Mouse (Mus musculus): Measurements from ENCODE around the gene Zfp366. TPM values are rescaled to one million over a fixed set of nuclear protein-coding genes. Genes with fewer than 3 reads are reported as not detected.

Zfp366 gene
- polyA plus RNA-seq, 1 experiment from 2014 or later, result 1.3 TPM

DNA sequence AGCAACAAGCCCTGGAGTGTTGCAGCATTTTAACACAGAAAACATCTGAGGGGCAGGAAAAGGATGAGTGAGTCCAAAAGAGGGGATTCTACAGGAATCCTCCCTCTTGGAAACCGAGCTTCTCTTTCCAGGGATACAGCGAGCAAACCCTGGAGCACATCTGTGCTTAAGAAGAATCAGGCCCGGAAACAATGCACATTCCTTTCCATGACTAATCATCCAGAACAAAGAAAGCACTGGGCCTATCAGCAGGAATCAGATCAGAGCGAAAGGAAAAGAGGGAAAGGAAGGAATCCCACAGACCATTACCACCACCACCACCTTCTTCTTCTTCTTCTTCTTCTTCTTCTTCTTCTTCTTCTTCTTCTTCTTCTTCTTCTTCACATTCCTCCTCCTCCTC is 33.4 kb downstream of the Zfp366 start:
- Histone ChIP-seq H3K9ac (no peak overlapping the region), H3K4me1 (ENCODE audit: insufficient read depth) (no peaks in the 10 kb centered on the region), H3K4me2 (no peak overlapping the region), H3K27me3 (ENCODE audit: insufficient read depth, low read length) (no peaks in the 10 kb centered on the region), H3K36me3 (ENCODE audit: insufficient read depth) (no peaks in the 10 kb centered on the region), H3K9me3 (ENCODE audit: low read depth, low read length) (no peaks in the 10 kb centered on the region), H3K27ac (ENCODE audit: low read depth) (no peak overlapping the region), H3K4me3 (ENCODE audit: low read depth, low read length) (no peak overlapping the region)
- ATAC-seq (ENCODE audit: insufficient read depth) (no peak), DNase-seq (peak; percentile 59)
- TF ChIP-seq CTCF (IDR thresholded peaks at IDR 0.05; ENCODE audit: low read depth), result no peak
- WGBS, result 27% methylated on average over 4 of the region's 4 CpGs

GRCm38 (mm10) chr13:99219586-99219985 is 35.0 kb downstream of the Zfp366 start:
- Histone ChIP-seq H3K9me3 (ENCODE audit: low read depth, low read length) (no peaks in the 10 kb centered on the region), H3K27me3 (ENCODE audit: insufficient read depth, low read length) (no peaks in the 10 kb centered on the region), H3K36me3 (ENCODE audit: insufficient read depth) (no peaks in the 10 kb centered on the region), H3K27ac (ENCODE audit: low read depth) (no peak overlapping the region), H3K4me3 (ENCODE audit: low read depth, low read length) (no peak overlapping the region), H3K4me2 (no peak overlapping the region), H3K4me1 (ENCODE audit: insufficient read depth) (no peaks in the 10 kb centered on the region), H3K9ac (no peak overlapping the region)
- no peak for DNase-seq
- TF ChIP-seq CTCF (IDR thresholded peaks at IDR 0.05; ENCODE audit: low read depth), result no peak
- 88% methylated on average over 4 of the region's 4 CpGs for WGBS
- no peak for ATAC-seq (ENCODE audit: insufficient read depth)

DNA sequence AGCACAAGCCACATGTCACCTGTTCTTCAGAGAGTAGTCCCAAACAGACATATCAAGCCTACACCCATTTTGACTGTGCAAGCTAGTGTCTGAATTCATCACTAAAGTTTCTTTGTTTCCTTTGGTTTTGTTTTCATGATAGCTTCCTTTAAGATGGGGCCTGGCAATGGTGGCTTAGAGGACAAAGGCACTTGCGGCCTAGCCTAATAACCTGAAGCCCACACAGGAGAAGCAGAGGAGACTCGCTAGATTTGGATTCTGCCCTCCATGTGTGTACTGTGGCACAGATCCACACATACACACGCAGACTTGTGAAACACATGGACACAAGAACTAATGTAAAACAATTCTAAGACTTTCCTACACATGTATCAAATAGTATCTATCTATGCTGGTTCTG is 37.4 kb downstream of the Zfp366 start:
- ATAC-seq (ENCODE audit: insufficient read depth) (no peak), DNase-seq (no peak)
- no peaks in the 10 kb centered on the region for H3K9me3 ChIP-seq (ENCODE audit: low read depth, low read length)
- H3K36me3 ChIP-seq (ENCODE audit: insufficient read depth), result no peaks in the 10 kb centered on the region
- H3K4me1 ChIP-seq (ENCODE audit: insufficient read depth), result no peaks in the 10 kb centered on the region
- no peaks in the 10 kb centered on the region for H3K27me3 ChIP-seq (ENCODE audit: insufficient read depth, low read length)
- no peak overlapping the region for H3K4me3 ChIP-seq (ENCODE audit: low read depth, low read length)
- no peak overlapping the region for H3K9ac ChIP-seq
- no peak for TF ChIP-seq CTCF (IDR thresholded peaks at IDR 0.05; ENCODE audit: low read depth)
- H3K4me2 ChIP-seq, result no peak overlapping the region
- WGBS, result 90% methylated on average over 3 of the region's 3 CpGs
- H3K27ac ChIP-seq (ENCODE audit: low read depth), result no peak overlapping the region

- H3K4me1 ChIP-seq (ENCODE audit: insufficient read depth), result no peaks in the 10 kb centered on the region
- TF ChIP-seq CTCF (IDR thresholded peaks at IDR 0.05; ENCODE audit: low read depth), result no peak
- ATAC-seq (ENCODE audit: insufficient read depth), result no peak
- 86% methylated on average over 5 of the region's 5 CpGs for WGBS
- no peak overlapping the region for H3K9ac ChIP-seq
- no peak overlapping the region for H3K4me2 ChIP-seq
- no peak overlapping the region for H3K27ac ChIP-seq (ENCODE audit: low read depth)
- H3K36me3 ChIP-seq (ENCODE audit: insufficient read depth), result no peaks in the 10 kb centered on the region
- no peaks in the 10 kb centered on the region for H3K9me3 ChIP-seq (ENCODE audit: low read depth, low read length)
- H3K4me3 ChIP-seq (ENCODE audit: low read depth, low read length), result no peak overlapping the region
- DNase-seq, result no peak
- no peaks in the 10 kb centered on the region for H3K27me3 ChIP-seq (ENCODE audit: insufficient read depth, low read length)
Measured at GRCm38 (mm10) chr13:99222476-99222875, 37.9 kb downstream of the Zfp366 start.

- Histone ChIP-seq H3K4me3 (ENCODE audit: low read depth, low read length) (no peak overlapping the region), H3K36me3 (ENCODE audit: insufficient read depth) (no peaks in the 10 kb centered on the region), H3K4me1 (ENCODE audit: insufficient read depth) (no peaks in the 10 kb centered on the region), H3K9me3 (ENCODE audit: low read depth, low read length) (no peaks in the 10 kb centered on the region), H3K4me2 (no peak overlapping the region), H3K27ac (ENCODE audit: low read depth) (no peak overlapping the region), H3K27me3 (ENCODE audit: insufficient read depth, low read length) (no peaks in the 10 kb centered on the region), H3K9ac (no peak overlapping the region)
- no peak for TF ChIP-seq CTCF (IDR thresholded peaks at IDR 0.05; ENCODE audit: low read depth)
- WGBS, result 80% methylated on average over 8 of the region's 8 CpGs
- DNase-seq, result no peak
- no peak for ATAC-seq (ENCODE audit: insufficient read depth)
Measured at GRCm38 (mm10) chr13:99223321-99223884, 38.8 kb downstream of the Zfp366 start.

DNA sequence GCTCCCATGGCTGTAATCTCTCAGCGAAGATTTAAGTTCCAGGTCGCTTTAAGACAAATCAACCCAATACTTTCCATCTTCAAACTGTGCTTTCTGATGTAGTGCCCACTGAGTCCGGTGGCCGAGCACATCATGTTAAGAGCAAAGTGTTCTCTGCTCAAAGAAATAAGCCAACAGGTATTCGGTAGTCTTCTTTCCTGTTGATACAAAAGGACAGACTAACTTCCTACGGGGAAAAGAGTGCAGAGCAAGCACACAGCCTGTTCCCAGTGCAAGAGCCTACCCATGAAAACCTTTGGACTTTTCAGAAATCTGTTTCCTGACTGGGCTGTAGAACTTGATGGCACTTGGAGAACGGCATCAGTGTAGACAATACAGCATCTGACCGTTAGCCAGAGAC is 39.3 kb downstream of the Zfp366 start:
- DNase-seq (no peak), ATAC-seq (ENCODE audit: insufficient read depth) (no peak)
- Histone ChIP-seq H3K4me2 (no peak overlapping the region), H3K4me1 (ENCODE audit: insufficient read depth) (no peaks in the 10 kb centered on the region), H3K9me3 (ENCODE audit: low read depth, low read length) (no peaks in the 10 kb centered on the region), H3K9ac (no peak overlapping the region), H3K36me3 (ENCODE audit: insufficient read depth) (no peaks in the 10 kb centered on the region), H3K27ac (ENCODE audit: low read depth) (no peak overlapping the region), H3K27me3 (ENCODE audit: insufficient read depth, low read length) (no peaks in the 10 kb centered on the region), H3K4me3 (ENCODE audit: low read depth, low read length) (no peak overlapping the region)
- no peak for TF ChIP-seq CTCF (IDR thresholded peaks at IDR 0.05; ENCODE audit: low read depth)
- WGBS, result 87% methylated on average over 8 of the region's 8 CpGs

DNA sequence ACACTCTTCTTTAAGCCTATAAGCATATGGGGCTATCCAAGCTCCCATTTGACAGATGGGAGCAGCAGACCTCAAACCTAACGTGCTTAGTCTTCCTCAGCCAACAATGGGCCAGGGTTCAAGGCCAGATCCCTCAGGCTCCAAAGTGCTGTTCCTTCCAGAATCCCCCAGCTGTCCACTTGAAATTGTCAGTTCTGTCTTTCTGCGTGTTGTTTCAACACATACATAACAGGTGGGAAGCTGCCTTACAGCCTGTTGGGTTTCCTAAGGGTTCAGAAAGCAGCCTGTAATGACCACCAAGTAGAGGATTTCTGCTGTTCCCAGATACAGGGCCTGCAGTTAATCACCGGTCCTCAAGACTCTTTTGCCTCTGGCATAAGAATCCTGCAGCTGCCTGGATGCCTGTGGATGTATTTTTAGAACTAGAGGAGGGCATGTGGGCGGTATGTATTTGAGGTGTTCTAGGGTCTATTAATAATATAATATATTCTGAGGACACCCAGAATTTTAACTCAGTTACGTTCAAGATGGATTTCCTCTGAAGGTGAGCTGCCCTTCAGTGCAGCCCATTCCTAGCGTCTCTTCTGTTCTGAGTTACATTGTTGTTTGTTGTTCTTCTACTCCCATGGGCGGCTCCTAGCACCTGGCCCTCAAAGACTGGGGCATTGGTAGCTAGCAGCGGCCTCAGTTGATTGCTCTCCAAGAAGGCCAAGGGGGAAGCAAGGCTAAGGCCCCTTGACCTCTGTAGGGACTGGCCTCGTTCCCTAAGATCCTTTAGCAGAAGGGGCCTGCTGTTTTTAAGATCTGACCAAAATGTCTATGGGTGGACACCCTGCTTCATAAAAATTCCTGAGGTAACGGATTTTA is 41.0 kb downstream of the Zfp366 start:
- H3K27ac ChIP-seq (ENCODE audit: low read depth), result no peak overlapping the region
- no peaks in the 10 kb centered on the region for H3K27me3 ChIP-seq (ENCODE audit: insufficient read depth, low read length)
- 61% methylated on average over 10 of the region's 10 CpGs for WGBS
- no peak overlapping the region for H3K4me3 ChIP-seq (ENCODE audit: low read depth, low read length)
- no peak overlapping the region for H3K9ac ChIP-seq
- no peak overlapping the region for H3K4me2 ChIP-seq
- H3K9me3 ChIP-seq (ENCODE audit: low read depth, low read length), result no peaks in the 10 kb centered on the region
- H3K36me3 ChIP-seq (ENCODE audit: insufficient read depth), result no peaks in the 10 kb centered on the region
- H3K4me1 ChIP-seq (ENCODE audit: insufficient read depth), result no peaks in the 10 kb centered on the region
- TF ChIP-seq CTCF (IDR thresholded peaks at IDR 0.05; ENCODE audit: low read depth), result no peak
- DNase-seq (no peak), ATAC-seq (ENCODE audit: insufficient read depth) (no peak)

Measured in lung, embryonic 14.5 days (tissue).